Mouse (Mus musculus) adrenal gland, postnatal 36 days (tissue): ENCODE data around the gene Sdc4. TPM values are rescaled to one million over a fixed set of nuclear protein-coding genes. Genes with fewer than 3 reads are reported as not detected.

ENCODE experiments used
- DNase-seq, 2 experiments: peaks; one replicate each; pipeline ENCODE4 v3.0.0; 2021; ENCODE audit warnings: mixed read lengths in 1 of 2
- total RNA-seq, 2 experiments: library from RNA; stranded (reverse); gene quantifications; 2 replicates each; pipeline ENCODE4 v1.2.3; 2021

Sdc4 gene
- total RNA-seq, 2 experiments from 2014 or later: 116 to 144 TPM

DNA sequence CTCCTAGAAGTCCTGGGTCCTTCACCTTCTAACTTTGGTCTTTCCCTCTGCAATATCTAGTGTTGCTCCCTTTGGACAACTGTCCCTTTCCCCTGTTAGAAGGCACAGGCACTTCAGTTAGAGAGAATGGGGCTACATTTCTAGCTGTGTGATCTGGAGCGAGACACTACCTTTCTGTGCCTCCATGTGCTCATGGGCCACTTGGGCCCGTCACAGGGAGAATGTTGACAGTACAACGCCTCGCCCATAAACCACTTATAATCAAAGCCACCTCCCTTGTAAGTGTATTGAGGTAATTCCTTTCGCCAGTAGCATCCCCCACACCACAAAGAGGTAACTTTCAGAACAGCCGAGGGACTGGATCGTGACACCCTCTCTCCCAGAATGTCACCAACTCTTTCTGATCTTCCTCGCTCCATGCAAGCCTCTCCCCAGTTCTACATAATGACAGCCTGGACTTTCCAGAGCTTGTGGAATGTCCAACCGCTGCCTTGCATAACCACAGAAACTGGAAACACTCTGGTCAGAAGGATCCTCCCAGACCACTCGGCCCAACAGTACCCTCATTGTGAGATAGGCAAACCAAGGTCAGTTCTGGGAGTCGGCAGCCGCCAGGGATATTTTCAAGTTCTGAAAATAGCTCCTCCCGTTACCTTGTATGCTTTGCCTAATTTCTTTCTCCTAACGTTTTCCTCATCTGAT, 5.8 kb upstream of the Sdc4 start:
- DNase-seq: no peak

DNA sequence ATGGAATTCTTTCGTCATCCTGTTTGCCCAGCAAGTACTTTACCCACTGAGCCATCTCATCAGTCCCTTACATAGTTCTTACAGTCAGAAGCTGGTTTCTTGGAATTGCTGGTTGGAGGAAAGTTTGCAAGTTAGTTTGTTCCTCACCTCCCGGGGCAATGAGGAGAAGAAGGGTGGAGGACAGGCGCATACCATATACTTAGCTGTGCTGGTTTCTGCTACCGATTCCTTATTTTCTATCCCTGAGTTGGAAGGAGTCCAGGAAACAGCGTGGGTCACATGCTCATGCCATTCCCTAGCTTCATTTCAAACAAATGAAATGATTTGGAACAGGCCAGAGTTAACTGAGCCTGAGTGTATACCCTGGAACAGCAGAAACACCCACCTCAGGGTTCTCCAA, 5.2 kb upstream of the Sdc4 start:
- no peak for DNase-seq

DNA sequence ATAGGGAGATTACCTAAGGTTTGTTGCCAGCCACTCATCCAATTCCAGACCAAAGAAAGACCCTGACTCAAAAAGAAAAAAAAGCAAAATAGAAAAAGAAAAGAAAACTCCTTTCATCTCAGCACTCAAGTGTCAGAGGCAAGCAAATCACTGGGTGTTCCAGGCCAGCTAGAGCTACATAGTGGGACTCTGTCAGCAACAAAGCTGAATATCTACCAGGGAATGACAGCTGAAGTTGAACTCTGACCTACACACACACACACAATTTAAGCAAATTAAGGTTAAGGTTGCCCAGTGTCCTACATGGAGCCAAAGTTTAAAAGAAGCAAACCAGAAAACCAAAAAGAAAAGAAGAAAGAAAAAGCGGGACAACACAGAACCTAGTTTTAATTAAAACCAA, 4.5 kb upstream of the Sdc4 start:
- DNase-seq: no peak

DNA sequence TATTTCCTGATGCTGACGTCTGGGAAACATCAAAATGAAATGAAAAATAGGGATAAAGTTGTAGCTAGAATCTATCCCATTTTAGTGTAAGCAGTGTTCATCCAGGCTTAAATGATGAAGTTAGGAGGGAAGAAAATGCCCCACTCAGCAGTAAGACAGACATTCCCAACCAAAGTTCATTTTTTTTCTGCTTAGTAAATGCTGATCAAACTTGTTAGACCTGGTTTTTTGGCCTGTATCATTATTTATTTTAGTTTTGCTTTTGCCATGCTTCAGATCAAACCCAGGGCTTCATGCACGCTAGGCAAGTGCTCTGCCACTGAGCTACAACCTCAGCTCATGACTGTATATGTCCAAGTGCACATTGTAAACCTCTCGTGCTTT, 2.4 kb upstream of the Sdc4 start:
- DNase-seq: no peak

DNA sequence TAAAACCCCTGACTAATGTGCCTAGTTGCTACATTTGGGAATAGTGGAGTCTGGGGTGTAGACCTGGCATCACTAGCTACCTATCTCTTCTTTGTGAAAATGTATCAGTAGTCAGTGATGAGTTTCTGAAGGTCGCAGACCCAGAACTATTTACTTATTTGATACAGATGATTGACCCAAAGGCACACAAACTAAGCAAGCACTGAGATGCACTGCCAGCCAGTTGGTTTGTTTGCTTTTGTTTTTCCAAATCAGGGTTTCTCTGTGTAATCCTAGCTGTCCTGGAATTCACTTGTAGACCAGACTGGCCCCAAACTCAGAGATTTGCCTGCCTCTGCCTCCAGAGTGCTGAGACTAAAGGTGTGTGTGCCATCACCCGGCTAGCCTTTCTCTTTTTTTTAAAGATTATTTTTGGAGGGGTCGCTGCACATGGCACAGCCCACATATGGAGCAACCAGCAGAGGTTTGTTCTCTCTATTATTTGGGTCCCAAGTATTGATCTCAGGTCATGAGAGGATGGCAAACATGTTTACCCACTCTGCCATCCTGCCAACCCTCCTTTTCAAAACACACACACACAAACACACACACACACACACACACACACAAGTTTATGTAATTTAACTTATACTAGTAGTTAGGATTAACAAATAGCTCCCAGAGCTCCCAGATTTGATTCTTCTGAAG, 1.9 kb upstream of the Sdc4 start:
- no peak for DNase-seq

DNA sequence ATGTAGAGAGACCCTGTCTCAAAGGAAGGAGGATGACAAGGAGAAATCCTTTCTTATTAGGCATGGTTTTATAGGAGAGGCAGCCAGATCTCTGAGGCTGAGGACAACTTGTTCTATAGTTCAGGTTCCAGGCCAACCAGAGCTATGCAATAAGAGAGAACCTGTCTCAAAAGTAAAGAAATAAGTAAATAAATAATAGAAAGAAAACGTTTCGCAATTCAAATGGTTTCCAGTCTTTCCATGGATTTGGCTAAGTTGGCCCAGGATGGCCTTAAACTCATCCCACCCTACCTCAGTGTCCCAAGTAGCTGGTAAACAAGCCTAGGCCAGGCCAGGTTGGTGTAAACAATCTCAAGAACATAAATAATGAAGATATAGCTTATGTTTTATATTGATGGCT, 1.0 kb upstream of the Sdc4 start:
- no peak for DNase-seq

DNA sequence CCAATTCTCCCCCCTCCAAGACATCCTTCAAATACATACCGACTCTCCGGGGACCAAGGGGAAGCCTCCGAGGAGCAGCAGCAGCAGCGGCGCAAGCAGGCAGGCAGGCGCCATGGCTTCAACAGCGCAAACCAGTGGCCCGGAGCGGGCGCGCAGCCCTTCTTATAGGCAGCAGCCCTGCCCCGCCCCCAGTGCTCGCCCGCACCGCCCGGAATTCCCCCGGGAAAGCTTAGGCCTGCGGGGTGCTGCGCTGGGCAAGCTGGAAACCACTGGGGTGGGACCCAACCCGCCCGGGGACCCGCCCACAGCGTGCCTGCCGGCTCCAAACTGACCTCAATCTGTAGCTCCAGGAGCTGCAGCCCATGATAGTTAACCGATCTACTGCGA, 643 bp downstream of the Sdc4 start:
- DNase-seq: peak; percentile 94 to 95

DNA sequence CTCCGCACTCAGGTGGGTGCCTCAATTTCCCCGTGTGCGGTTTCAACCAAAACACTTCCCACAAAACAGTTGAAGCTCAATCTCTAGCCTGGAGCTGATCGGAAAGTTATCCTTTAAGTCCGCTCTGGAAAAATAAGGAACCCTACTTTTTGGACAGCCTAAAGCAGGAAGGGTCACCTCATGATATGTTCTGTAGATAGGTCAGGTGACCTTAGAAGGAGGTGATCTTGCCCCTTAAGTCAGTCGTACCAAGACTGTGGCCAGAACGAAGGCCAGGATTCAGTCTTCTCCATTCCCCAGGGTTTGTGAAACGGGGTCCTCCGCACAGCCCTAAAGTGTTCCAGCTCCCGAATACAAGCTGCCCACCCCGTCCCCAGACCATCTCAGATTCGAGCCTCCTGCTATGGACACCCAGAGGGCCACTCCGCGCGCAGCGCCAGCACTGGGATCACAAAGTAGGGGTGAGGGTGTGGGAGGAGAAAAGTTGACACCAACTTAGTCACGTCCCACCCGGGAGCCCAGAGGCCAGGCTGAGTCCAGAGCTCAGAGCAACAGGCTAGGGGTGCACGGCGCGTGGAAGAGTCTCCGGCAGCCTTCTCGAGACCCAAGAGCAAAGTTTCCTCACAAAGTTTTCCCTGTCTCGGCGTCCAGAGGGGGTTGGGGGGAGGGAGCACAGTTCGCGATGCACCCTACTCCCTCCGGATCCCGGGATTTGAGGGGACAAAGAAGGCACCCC, 1.2 kb downstream of the Sdc4 start:
- DNase-seq: peak; percentile 75 to 78

DNA sequence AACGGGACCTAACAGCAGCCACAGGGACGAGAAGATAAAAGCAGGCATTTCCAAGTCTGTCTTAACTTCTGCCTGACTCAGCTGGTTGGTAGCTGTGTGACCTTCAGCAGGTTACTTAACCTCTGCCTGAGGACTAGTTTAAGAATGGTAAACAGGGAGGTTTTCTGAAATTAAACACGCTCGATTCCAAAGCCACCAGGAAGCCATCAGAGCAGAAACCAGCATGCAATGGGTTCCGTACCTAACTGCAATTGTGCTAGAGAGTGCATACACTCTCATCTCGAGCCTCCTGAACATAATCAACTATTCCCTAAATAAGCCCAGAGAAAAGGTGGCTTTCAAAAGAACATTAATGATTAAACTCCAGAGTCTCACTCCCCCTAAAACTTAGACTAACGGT, 2.0 kb downstream of the Sdc4 start:
- no peak for DNase-seq

DNA sequence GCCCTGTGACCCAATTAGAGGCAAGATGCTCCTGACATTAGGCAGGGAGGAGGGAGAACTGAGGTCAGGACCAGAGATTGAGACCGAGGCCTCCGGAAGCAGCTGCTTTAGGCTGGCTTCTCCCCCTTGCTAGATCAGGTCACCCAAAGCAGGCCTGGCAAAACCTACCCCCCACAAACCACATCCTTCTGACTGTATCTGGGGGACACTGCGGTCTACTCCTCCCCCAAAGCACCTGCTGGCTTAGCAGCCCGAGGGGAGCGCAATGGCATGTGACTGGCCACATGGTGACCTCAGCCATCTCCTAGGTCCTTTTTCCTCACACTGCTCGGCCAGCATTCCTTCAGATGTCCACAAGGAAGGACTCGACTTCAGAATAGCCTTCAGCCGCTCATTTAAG, 2.5 kb downstream of the Sdc4 start:
- DNase-seq: peak in 1 of 2 experiments; percentile 29

DNA sequence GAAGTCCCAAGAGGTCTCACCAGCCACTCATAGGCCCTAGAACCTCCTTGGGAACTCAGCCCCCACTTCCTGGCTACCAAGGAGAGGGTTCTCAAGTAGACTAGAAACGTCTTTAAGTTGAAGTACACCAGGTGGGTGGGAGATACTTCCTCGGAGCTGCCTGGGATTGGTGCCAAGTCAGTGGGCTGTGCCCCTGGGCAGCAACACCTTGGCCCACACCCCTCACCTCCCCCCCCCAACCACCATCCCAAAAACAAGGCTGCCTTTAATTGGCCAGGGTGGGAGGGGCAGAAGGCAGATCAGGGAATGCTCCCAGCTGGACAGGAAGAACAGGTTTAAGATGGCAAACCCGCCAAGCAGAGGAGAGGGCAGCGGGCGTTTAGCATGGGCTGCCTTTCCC, 3.4 kb downstream of the Sdc4 start:
- no peak for DNase-seq

DNA sequence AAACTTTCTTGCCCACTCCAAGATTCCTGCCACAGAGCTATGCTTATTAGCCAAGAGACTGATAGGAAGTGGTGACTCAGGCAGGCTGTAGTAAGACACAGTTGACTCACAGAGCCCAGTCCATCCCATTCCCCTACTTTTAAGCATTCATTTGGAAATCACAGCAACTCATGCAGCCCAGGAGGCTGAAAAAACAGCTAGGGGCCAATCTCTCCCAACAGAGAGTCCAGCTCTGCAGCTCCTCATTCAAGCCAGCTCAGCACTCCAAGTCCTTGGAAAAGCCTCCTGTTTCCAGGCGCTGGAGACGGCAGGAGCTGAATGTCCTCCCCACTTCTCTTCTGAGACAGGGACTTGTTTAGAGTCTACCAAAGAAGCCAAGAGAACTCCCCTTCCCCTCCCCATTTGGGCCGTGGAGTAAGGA, 4.7 kb downstream of the Sdc4 start:
- DNase-seq: peak in 1 of 2 experiments; percentile 44

DNA sequence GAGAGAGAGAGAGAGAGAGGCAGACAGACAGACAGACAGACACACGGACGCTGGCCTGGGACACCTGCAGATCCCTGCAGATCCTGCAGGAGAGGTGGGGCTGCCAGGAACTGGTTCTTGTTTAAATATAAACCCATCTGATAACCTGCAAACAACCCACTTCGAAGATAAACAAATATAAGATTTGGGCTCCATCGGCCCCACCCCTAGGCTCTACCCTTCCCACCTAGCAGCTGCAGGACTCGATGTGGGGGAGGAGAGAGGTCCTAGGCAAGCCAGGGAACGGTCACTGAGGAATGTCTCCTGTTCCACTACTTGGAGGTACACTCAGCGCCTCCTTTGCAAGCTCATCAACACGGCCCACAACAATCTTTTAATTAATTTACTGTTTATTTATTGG, 5.4 kb downstream of the Sdc4 start:
- no peak for DNase-seq

DNA sequence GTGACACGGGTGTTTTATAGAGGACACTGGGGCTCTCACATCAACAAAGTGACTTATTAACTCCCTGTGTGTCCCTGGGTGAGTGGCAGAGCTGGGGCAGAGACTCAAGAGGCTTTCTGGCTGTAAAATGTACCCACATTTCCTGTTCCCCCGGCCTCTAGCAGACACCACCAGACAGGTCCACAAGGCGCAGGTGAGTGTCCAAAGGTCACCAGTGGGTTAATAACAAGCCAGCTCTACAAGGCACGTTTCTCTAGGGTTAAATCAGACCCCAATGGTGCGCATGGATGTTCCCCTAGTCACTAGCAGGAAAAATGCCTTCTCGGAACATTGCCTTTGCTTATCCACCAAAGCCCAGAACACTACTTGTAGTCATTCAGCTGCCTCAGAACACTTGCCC, 6.0 kb downstream of the Sdc4 start:
- no peak for DNase-seq

DNA sequence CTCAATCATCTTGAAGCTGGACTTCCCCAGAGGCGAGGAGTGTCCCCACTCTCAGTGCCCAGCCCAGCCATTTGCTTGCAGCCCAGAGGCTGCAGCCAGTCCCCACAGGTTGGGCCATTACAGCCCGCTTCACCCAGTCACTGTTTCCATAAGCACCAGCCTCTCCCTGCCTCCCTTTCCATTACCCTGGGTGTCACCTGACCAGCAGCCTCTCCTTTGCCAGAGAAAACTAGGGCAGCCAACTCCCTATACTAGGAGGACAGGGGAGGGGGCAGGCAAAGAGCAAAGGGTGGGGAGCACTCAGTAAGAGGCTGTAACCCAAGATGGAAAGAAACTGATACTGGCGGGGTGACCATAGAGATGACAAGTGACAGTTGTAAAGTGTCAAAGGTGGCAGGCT, 6.7 kb downstream of the Sdc4 start:
- peak in 1 of 2 experiments; percentile 50 for DNase-seq

DNA sequence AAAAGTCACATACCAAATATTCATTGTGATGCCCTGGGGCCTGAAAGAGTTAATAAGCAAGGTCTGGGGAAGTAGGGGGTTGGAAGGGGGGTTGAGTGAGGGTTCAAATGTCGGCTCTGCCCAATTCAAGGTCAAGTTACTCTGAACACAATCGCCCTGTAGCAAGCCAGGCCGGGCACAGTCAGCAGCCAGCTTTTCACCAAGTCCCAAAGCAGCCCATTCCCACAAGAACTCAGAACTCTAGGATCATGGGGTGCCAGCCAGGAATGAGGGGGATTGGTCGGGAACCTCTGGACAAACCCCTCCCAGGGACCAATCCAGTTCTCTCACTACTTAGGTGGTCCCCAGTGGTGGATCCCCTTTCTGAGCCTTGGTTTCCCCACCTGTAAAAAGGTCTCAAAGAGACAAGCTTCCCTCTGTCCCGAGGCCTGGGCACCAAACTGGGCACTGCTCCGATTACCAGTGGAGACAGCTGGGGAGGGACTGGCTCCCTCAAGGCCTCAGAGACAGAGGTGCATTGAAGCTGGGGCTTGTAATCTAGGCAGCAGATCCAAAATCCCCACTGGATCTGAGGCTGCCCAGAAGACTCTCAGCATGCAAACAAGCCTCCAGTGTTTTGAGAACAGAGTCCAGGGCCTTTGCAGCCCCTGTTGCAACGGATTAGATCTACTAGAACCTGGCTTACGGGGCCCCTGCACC, 7.3 kb downstream of the Sdc4 start:
- peak in 1 of 2 experiments; percentile 12 for DNase-seq

DNA sequence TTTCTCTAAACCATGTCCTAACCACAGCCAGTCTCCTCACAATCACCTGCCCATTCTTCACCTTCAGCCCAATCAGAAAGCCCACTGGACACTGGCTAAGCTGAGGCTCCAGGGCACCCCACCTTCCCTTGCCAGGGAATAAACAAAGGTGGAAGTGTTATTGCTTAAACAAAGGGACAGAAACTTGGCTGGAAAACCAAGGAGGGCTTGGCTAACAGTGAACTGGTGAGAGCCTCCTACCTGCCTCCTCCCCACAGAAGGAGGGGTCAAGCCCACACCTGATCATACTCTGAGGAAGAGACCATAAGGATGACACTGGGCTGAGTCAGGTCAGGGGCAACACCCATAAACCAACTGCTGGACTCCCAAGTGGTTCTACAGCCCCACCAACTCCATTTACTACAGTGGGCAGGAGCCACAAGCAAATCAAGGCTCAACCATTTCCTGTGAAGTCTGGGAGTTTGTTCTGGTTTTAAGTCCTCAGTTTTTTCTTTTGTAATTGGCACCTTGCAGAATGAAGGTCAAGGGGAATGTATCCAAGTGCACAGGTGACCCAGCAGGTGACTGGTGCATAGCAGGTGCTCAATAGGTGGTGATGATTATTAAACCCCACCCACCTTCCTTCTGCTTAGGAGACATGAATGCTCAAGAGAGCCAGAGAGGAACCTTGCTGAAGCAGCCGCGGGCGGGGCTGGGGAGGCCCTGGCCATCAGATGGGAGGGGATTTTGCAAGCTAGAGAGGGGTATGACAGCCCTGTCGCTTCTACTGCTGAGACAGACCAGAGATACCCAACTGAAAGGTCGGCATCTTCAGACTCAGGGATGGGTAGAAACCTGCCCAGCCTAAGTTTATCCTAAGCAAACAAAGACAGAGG, 8.2 kb downstream of the Sdc4 start:
- DNase-seq: no peak

DNA sequence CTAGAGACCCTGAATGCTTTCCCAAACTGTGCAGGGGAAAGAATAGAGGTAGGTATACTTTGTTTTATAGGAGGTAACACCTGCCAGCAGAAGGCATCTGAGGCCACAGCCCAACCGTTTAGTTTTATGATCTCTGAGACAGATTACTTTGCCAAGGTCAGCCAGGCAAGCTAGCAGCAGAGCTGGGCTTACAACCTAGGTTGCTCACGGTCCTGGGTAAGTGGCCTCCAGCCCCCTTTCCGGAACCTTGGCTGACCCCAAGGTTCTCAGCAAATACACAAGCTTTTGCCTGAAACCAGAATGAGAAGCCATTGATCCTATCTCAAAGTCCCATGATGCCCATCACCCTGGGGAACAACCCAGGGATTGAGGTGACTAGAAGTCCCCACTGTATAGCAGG, 9.0 kb downstream of the Sdc4 start:
- DNase-seq: peak in 1 of 2 experiments; percentile 15

DNA sequence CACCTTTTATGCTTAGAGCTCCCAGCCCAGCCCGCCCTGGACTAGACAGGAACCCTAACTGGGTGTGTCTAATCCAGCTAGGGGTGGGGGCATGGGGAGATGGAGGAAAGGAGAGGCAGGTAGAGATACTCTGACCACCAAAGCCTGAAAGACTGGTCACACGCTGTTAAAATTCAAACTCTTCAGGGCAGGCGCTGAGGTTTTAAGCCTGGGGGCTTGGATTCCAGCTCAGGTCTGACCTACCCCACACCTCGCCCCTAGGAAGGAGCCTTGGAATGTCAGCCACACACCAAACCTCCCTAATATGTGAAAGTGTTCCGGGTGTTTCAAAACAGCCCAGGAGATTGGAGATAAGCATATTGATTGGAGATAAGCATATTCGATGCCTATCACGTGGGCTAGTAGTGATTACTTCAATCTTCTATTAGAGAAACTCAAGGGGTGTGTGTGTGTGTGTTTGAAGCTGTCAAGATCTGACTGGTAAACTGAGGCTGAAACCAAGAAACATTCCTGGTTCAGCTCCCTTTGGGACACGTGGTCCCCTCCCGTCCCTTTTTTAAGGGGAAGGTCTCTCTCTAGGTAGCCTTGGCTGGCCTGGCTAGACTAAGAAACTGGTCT, 10.3 kb downstream of the Sdc4 start:
- no peak for DNase-seq

DNA sequence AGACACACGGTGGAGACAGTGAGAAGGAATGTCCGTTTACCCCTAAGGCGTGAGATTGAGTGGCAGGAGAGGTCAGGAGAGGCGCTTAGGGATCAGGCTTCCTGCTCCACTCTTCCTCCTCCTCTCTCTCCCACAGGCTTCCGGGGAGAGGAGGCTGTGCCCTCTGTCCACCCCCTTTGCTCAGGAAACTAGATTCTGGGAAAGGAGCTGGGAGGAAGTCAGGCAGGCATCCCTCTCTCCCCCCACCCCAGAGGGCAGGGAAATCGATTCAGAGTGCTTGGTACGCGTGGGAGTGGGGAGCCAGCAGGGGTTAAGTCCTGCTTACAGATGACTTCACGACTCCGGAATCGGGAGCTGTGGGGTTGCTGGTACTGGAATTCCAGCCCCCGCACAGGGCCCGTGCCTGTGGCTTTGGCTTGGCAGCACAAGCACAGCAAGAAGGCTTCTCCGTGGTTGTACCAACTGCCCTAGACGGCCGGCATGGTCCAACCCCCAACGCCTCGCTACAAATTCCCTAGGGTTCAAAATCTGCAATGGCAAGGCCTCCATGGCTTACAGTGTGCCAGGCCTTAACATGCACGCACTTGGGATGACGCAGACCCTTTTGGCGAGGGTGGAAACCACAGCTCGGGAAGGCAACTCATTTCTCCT, 11.0 kb downstream of the Sdc4 start:
- peak; percentile 38 to 49 for DNase-seq
